Mouse (Mus musculus) layer of hippocampus, postnatal 25 days (tissue): ENCODE data around the gene Prss12. TPM values are rescaled to one million over a fixed set of nuclear protein-coding genes. Genes with fewer than 3 reads are reported as not detected.

Source experiments
- DNase-seq, 2 experiments: peaks; one replicate each; pipeline ENCODE4 v3.0.0; 2022; ENCODE audit warnings: mixed read lengths in 2 of 2, low spot score in 1 of 2; ENCODE audit errors: extremely low spot score in 1 of 2
- total RNA-seq, 2 experiments: library from RNA; stranded (reverse); gene quantifications; 2 replicates each; pipeline ENCODE4 v1.2.3; 2021

The Prss12 gene
- total RNA-seq, 2 experiments from 2014 or later, result 11.3 to 13.4 TPM

- no peak for DNase-seq
Measured at GRCm38 (mm10) chr3:123526313-123527067, 79.8 kb downstream of the Prss12 start.

GRCm38 (mm10) chr3:123527806-123528507 lies 81.2 kb downstream of the Prss12 start:
- no peak for DNase-seq

- no peak for DNase-seq
Measured at GRCm38 (mm10) chr3:123531124-123531523, 84.4 kb downstream of the Prss12 start.

- no peak for DNase-seq
Measured at GRCm38 (mm10) chr3:123537279-123537678, 90.6 kb downstream of the Prss12 start.

GRCm38 (mm10) chr3:123543585-123544304 lies 97.0 kb downstream of the Prss12 start:
- no peak for DNase-seq

- no peak for DNase-seq
Measured at GRCm38 (mm10) chr3:123550487-123550886, 103.8 kb downstream of the Prss12 start.

GRCm38 (mm10) chr3:123553872-123554271 lies 107.2 kb downstream of the Prss12 start:
- no peak for DNase-seq

- DNase-seq, result no peak
Measured at GRCm38 (mm10) chr3:123555254-123555865, 108.6 kb downstream of the Prss12 start.

Other genes starting within 250 kb of the Prss12 start
- 1 to 10 TPM; 2.8 to 3.3 TPM for gene Synpo2, start 210.8 kb upstream of the Prss12 start, total RNA-seq
- gene Sec24d, start 179.5 kb upstream of the Prss12 start, total RNA-seq, result 10 to 100 TPM; 20.7 to 23.4 TPM
- 10 to 100 TPM; 14.0 to 15.4 TPM for gene Mettl14, start 60.8 kb upstream of the Prss12 start, total RNA-seq
- gene Ndst3, start 243.9 kb downstream of the Prss12 start, total RNA-seq, result 10 to 100 TPM; 20.0 to 24.2 TPM